Mouse (Mus musculus): ENCODE data around the gene Glb1. TPM values are rescaled to one million over a fixed set of nuclear protein-coding genes. Genes with fewer than 3 reads are reported as not detected.

Gene Glb1
- total RNA-seq, 1 experiment from 2014 or later = 7.9 TPM

- ATAC-seq (ENCODE audit: extremely low read depth, insufficient number of reproducible peaks, low FRiP score, poor library complexity, severe bottlenecking) = no peak
Measured at GRCm38 (mm10) chr9:114522501-114522900, 121.6 kb downstream of the Glb1 start.

Other genes with a start within 250 kb of the Glb1 start
- gene Bcl2a1c, start 70.9 kb upstream of the Glb1 start, total RNA-seq (2017) = not detected in 2 replicates
- gene Crtap, start 10.4 kb upstream of the Glb1 start, total RNA-seq (2017) = 6.4 TPM in 2 replicates
- gene Tmppe, start within 50 bp of the Glb1 start, total RNA-seq (2017) = 6.3 TPM in 2 replicates
- gene Ccr4, start 103.8 kb downstream of the Glb1 start, total RNA-seq (2017) = 0.61 TPM in 1 of 2 replicates, not detected in the other
- gene C130032M10Rik, start 114.6 kb downstream of the Glb1 start, total RNA-seq (2017) = not detected in 2 replicates
- not detected in 2 replicates for gene Trim71, start 163.3 kb downstream of the Glb1 start, total RNA-seq (2017)
- 43.1 and 48.4 TPM in 2 replicates for gene Cnot10, start 239.1 kb downstream of the Glb1 start, total RNA-seq (2017)